Mouse (Mus musculus) liver, postnatal 0 days (tissue): ENCODE data around the gene Mad2l1bp.

Source experiments
- CTCF ChIP-seq: sonication (generic); IDR thresholded peaks from 2 replicates; pipeline ENCODE4 v1.5.1; 2016; ENCODE audit warnings: antibody characterized with exemption, low read depth
- EP300 ChIP-seq: IDR thresholded peaks from 2 replicates; pipeline ENCODE4 v1.6.1; 2016; ENCODE audit warnings: antibody characterized with exemption, low read depth, mild to moderate bottlenecking

DNA sequence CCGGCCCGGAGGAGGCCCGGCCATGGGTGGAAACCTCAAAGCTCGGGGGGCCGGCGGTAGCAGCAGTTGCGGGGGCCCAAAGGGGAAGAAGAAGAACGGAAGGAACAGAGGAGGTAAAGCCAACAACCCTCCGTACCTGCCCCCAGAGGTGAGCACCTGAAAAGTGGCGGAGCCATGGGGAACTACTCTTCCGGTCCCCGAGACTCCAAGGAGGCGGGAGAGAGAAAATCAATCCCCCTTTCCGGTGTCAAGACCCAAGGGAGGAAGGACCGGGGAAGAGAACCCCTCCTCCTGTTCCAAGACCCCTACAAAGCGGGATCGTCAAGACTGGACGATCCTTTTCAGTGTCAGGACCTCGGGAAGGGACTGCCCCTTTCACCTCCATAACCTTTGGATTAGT is 7.8 kb upstream of the Mad2l1bp start:
- TF ChIP-seq CTCF = no peak
- TF ChIP-seq EP300 = no peak
